Mouse (Mus musculus) midbrain, postnatal 0 days (tissue): ENCODE measurements around the gene Alyref. TPM values are rescaled to one million over a fixed set of nuclear protein-coding genes. Genes with fewer than 3 reads are reported as not detected.
A peak's percentile ranks its signal among the peaks of the same experiment; 100 is the strongest.

Experiments used
- ATAC-seq: fragments of 200-750 bp; cut with Nextera tagmentation; 2 replicates; pipeline ENCODE4 v1.8.0; 2017; ENCODE audit warnings: moderate number of reproducible peaks, mild to moderate bottlenecking, moderate TSS enrichment, moderate library complexity; ENCODE audit not compliant: low FRiP score
- DNase-seq: peaks from one replicate; pipeline ENCODE4 v3.0.0-alpha.2; 2015; ENCODE audit warnings: low spot score
- H3K27ac ChIP-seq: fragments of 300-500 bp; sonication (generic); 2 replicates; pipeline ENCODE4 v1.5.1; 2014; ENCODE audit warnings: low read depth, mild to moderate bottlenecking, low read length, mixed read lengths
- H3K27me3 ChIP-seq: fragments of 300-500 bp; sonication (generic); 2 replicates; pipeline ENCODE4 v1.6.1; 2014; ENCODE audit warnings: low read length, control low read depth, mixed read lengths; ENCODE audit not compliant: insufficient read depth
- H3K36me3 ChIP-seq: fragments of 300-500 bp; sonication (generic); 2 replicates; pipeline ENCODE4 v1.6.1; 2014; ENCODE audit warnings: low read length, control low read depth, mixed read lengths; ENCODE audit not compliant: insufficient read depth
- H3K4me1 ChIP-seq: fragments of 300-500 bp; sonication (generic); 2 replicates; pipeline ENCODE4 v1.6.1; 2014; ENCODE audit warnings: mild to moderate bottlenecking, control low read depth, antibody characterized with exemption, low read length, mixed read lengths; ENCODE audit not compliant: insufficient read depth
- H3K4me2 ChIP-seq: fragments of 300-500 bp; sonication (generic); 2 replicates; pipeline ENCODE4 v1.6.1; 2014; ENCODE audit warnings: low read depth, mild to moderate bottlenecking, low read length, mixed read lengths; ENCODE audit not compliant: poor library complexity, severe bottlenecking
- H3K4me3 ChIP-seq: fragments of 300-500 bp; sonication (generic); 2 replicates; pipeline ENCODE4 v1.5.1; 2014; ENCODE audit warnings: low read depth, mild to moderate bottlenecking, low read length, moderate library complexity
- H3K9ac ChIP-seq: fragments of 300-500 bp; sonication (generic); replicated peaks from 2 replicates; pipeline ENCODE4 v1.6.1; 2014; ENCODE audit warnings: mild to moderate bottlenecking, low read length, moderate library complexity, mixed read lengths; ENCODE audit not compliant: poor library complexity, severe bottlenecking
- H3K9me3 ChIP-seq: fragments of 300-500 bp; sonication (generic); 2 replicates; pipeline ENCODE4 v1.6.1; 2016; ENCODE audit warnings: low read length, control low read depth
- CTCF ChIP-seq: IDR thresholded peaks from 2 replicates; pipeline ENCODE4 v1.5.1; 2016; ENCODE audit warnings: antibody characterized with exemption, mild to moderate bottlenecking
- WGBS: fragments of 180-500 bp; shearing (Covaris S2); extraction: QIAGEN DNeasy Blood & Tissue Kit; methylation state at CpG from one replicate; pipeline ENCODE4 v1.1.7; 2014; 5-methylcytosine and 5-hydroxymethylcytosine counted together
- polyA plus RNA-seq: library from polyadenylated mRNA; unstranded; fragments of >200 nt; fragmentation: Nextera tagmentation; extraction: Ambion mirVana; gene quantifications from 2 replicates; pipeline ENCODE4 v1.2.1, GENCODE M21; 2015
- total RNA-seq: library from RNA; depleted of rRNA; stranded (reverse); fragments of >200 nt; gene quantifications from 2 replicates; pipeline ENCODE4 v1.2.3, GENCODE M21; 2014

Alyref gene
- total and polyA plus RNA-seq, 2 experiments from 2014 or later, result 86.9 to 145 TPM

DNA sequence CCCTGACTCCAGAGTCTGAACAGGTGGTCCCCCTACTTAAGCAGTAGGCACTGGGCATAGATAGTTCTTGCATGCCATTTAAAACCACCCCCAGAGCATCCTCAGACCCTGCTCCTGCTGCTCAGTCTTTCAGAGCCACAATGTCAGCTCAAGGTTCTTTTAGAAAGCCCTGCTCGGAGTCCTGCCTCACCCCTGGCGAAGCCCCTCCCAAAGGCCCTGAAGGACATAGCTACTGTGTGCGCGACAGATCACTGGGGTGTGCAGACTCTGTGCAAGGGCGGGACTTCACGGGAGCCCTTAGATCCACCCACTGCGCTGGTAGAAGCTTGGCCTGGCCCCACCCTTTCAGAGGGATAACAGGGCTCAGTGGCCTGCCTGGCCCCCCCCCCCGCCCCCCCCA is 11.1 kb upstream of the Alyref start:
- H3K9me3 ChIP-seq, result no peaks in the 10 kb centered on the region
- ATAC-seq, result no peak
- H3K4me3 ChIP-seq, result no peak overlapping the region
- H3K36me3 ChIP-seq, result peaks cover 59% of the 10 kb centered on the region
- no peak overlapping the region for H3K9ac ChIP-seq
- DNase-seq, result no peak
- no peak overlapping the region for H3K27ac ChIP-seq
- TF ChIP-seq CTCF, result no peak
- no peaks in the 10 kb centered on the region for H3K4me1 ChIP-seq
- 38% methylated on average over 7 of the region's 8 CpGs for WGBS
- H3K27me3 ChIP-seq, result no peaks in the 10 kb centered on the region
- H3K4me2 ChIP-seq, result no peak overlapping the region

DNA sequence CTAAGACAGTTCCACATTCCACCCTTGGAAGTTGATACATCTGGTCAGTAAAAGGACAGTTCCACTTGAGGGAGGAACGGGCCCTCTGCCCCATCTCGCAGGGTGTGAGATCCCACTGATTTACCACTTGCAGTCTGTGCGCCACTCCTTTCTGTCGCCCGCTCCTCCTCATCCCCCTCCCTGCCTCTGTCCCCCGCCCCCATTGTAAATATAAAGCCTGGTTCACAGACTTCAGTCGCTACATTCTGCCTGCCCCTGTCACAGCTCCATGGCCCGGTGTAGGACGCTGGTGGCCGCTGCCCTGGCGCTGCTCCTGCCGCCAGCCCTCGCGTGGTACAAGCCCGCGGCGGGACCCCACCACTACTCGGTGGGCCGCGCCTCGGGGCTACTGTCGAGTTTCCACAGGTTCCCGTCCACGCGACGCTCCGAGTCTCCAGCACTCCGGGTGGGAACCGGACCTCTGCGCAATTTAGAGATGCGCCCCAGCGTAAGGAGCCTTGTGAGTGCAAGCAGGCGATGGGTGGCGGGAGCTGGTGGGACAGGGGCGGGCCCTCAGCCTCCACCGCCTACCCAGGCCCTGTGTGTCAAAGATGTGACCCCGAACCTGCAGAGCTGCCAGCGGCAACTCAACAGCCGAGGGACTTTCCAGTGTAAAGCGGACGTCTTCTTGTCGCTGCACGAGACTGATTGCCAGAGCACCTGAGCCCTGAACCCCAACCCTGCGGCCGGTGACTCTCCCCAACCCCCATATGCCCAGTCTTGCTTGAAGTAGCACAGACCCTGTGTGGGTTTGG is 10.3 kb upstream of the Alyref start, which contains the start of gene Npb:
Npb (plus strand) TSS at position 237 of the 794 bp plus-strand sequence.
- WGBS, result 9% methylated on average over 45 of the region's 45 CpGs
- H3K9ac ChIP-seq, result 0 out of 2 replicates have a peak within 1 kb of the TSS, but pooled peaks have one; percentile 33
- H3K27me3 ChIP-seq, result no peaks in the 10 kb centered on the region
- no peaks in the 10 kb centered on the region for H3K4me1 ChIP-seq
- peaks cover 59% of the 10 kb centered on the region for H3K36me3 ChIP-seq
- no peak within 1 kb of the TSS for H3K4me3 ChIP-seq
- no peak within 1 kb of the TSS for H3K27ac ChIP-seq
- DNase-seq, result no peak
- no peak for TF ChIP-seq CTCF
- H3K4me2 ChIP-seq, result peak within 1 kb of the TSS; percentile 33
- ATAC-seq, result no peak
- H3K9me3 ChIP-seq, result no peaks in the 10 kb centered on the region

DNA sequence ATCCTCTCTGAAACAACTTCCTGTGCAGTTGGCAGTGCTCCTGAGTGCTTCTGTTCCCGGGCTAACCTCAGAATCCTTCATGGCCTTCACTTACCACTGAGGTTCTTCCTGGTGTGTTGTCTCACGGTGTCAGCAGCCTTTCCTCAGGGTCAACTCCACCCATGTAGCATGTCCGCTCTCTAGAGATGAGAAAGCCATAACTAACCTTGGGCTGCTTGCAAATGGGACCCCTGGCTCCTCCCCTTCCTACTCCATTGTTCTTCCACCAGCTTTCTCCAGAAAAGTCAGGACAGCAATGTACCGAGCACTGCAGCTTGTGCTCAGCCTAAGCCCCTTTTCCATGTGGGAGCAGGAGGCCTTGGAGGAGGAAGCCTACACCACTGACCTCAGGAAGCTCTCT is 8.6 kb upstream of the Alyref start:
- Histone ChIP-seq H3K4me1 (no peaks in the 10 kb centered on the region), H3K4me2 (no peak overlapping the region), H3K27ac (no peak overlapping the region), H3K36me3 (peaks cover 57% of the 10 kb centered on the region), H3K9ac (no peak overlapping the region), H3K4me3 (no peak overlapping the region), H3K9me3 (no peaks in the 10 kb centered on the region), H3K27me3 (no peaks in the 10 kb centered on the region)
- ATAC-seq (no peak), DNase-seq (no peak)
- 76% methylated on average over 4 of the region's 4 CpGs for WGBS
- no peak for TF ChIP-seq CTCF

GRCm38 (mm10) chr11:120605667-120606066 is 7.5 kb upstream of the Alyref start:
- Histone ChIP-seq H3K27ac (no peak overlapping the region), H3K9me3 (no peaks in the 10 kb centered on the region), H3K4me3 (no peak overlapping the region), H3K4me2 (no peak overlapping the region), H3K4me1 (no peaks in the 10 kb centered on the region), H3K27me3 (no peaks in the 10 kb centered on the region), H3K36me3 (peaks cover 46% of the 10 kb centered on the region), H3K9ac (no peak overlapping the region)
- WGBS, result 86% methylated on average over 7 of the region's 7 CpGs
- DNase-seq (no peak), ATAC-seq (no peak)
- no peak for TF ChIP-seq CTCF

- peaks cover 39% of the 10 kb centered on the region for H3K36me3 ChIP-seq
- no peak for ATAC-seq
- TF ChIP-seq CTCF, result no peak
Measured at GRCm38 (mm10) chr11:120603545-120603944, 5.4 kb upstream of the Alyref start.

GRCm38 (mm10) chr11:120600716-120601115 is 2.6 kb upstream of the Alyref start:
- no peak overlapping the region for H3K9ac ChIP-seq
- peaks cover 34% of the 10 kb centered on the region for H3K36me3 ChIP-seq
- H3K9me3 ChIP-seq, result no peaks in the 10 kb centered on the region
- no peaks in the 10 kb centered on the region for H3K27me3 ChIP-seq
- peaks cover 12% of the 10 kb centered on the region for H3K4me1 ChIP-seq
- no peak overlapping the region for H3K4me2 ChIP-seq
- no peak overlapping the region for H3K4me3 ChIP-seq
- no peak overlapping the region for H3K27ac ChIP-seq
- DNase-seq (no peak), ATAC-seq (no peak)
- 98% methylated on average over 3 of the region's 3 CpGs for WGBS
- no peak for TF ChIP-seq CTCF

More at GRCm38 (mm10) chr11:120603545-120603944, 5.4 kb upstream of the Alyref start:
- H3K4me2 ChIP-seq, result no peak overlapping the region
- DNase-seq, result no peak
- H3K27me3 ChIP-seq, result no peaks in the 10 kb centered on the region
- no peaks in the 10 kb centered on the region for H3K9me3 ChIP-seq
- H3K4me3 ChIP-seq, result no peak overlapping the region
- no peak overlapping the region for H3K27ac ChIP-seq
- peaks cover 6% of the 10 kb centered on the region for H3K4me1 ChIP-seq
- H3K9ac ChIP-seq, result no peak overlapping the region
- WGBS, result 79% methylated on average over 2 of the region's 2 CpGs
